Mouse (Mus musculus) bone marrow macrophage, adult 2 months (primary cell): ENCODE measurements at regions not wholly inside any gene's neighbourhood (a gene's known extent, or its start where the extent isn't known, plus 50 kb on each side); places are given as distances from the start of the nearest gene placed in this dataset.

ENCODE experiments used
- CTCF ChIP-seq: IDR thresholded peaks from 2 replicates; pipeline ENCODE4 v1.5.1; 2012; ENCODE audit warnings: low read depth, mild to moderate bottlenecking, low read length, moderate library complexity
- POLR2A ChIP-seq: IDR thresholded peaks from 2 replicates; pipeline ENCODE4 v1.6.1; 2012; ENCODE audit warnings: mild to moderate bottlenecking, low read depth, low read length, borderline replicate concordance

DNA sequence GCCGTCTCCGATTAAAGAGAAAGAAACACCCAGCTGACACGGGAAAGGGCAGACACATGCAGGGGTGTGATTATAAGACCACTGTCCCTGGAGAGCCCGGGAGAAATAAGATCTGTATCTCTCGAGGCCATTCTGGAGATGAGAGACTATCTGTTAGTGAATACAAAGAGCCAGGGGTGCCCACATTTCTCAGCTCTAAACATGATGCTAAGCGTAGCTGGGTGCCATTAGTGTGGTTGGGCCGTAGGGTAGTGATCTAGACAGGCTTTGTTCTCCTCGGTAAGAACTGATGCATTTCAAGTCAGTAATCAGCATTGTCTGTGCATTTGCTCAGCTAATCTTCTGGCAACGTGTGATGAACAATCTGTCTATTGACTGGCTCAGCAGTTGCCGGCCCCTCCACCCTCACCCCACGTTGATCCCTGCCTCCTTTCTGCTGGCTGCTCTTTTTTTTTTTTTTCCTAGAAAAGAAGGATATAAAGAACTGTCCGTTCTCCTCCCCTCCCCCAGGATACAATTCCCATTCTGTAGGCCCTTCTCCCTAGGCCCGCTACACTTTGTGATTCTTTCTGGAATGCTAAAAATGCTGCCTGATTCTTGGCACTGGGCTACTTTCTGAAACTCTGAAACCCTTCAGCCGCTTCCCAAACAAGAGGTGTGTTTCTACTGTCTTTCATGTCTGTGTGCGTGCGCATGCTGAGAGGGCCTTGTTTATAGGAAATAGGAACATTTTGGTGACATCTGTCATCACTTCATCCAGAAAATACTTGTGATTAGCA is 492.8 kb upstream of the Cited2 start:
- TF ChIP-seq CTCF (no peak), POLR2A (no peak)
